Mouse (Mus musculus) layer of hippocampus, postnatal 14 days (tissue): ENCODE data around the gene C8a. TPM values are rescaled to one million over a fixed set of nuclear protein-coding genes. Genes with fewer than 3 reads are reported as not detected.

Source experiments
- DNase-seq, 2 experiments: peaks; one replicate each; pipeline ENCODE4 v3.0.0; 2021 to 2022; ENCODE audit warnings: low spot score in 2 of 2, mixed read lengths in 1 of 2
- total RNA-seq, 2 experiments: library from RNA; stranded (reverse); gene quantifications; 2 replicates each; pipeline ENCODE4 v1.2.3; 2021

The C8a gene
- total RNA-seq, 2 experiments from 2014 or later: not detected

- no peak for DNase-seq
These were observed 105.9 kb downstream of the C8a start for GRCm38 (mm10) chr4:104770331-104770730.

- DNase-seq: no peak
These were observed 106.6 kb downstream of the C8a start for GRCm38 (mm10) chr4:104769602-104770001.

GRCm38 (mm10) chr4:104768190-104768589, 108.0 kb downstream of the C8a start:
- no peak for DNase-seq

GRCm38 (mm10) chr4:104766065-104766464, 110.1 kb downstream of the C8a start, which contains the start of gene C8b:
TSS of gene C8b (plus strand) at chr4:104766317.
- DNase-seq: no peak

Other genes starting within 250 kb of the C8a start
- under 1 TPM in 1 of 2 experiments, not detected in 1; 0.21 TPM for gene C8b, start 110.1 kb downstream of the C8a start, total RNA-seq
- not detected for gene Gm17662, start 19.1 kb downstream of the C8a start, total RNA-seq
- gene Fyb2, start 37.1 kb upstream of the C8a start, total RNA-seq: 1 to 10 TPM; 2.6 to 3.3 TPM
- gene Prkaa2, start 233.5 kb upstream of the C8a start, total RNA-seq: 10 to 100 TPM; 19.7 to 20.3 TPM